Mouse (Mus musculus) urinary bladder, postnatal 25 days (tissue): ENCODE results near the gene Sgms2.
A peak's percentile ranks its signal among the peaks of the same experiment; 100 is the strongest.

Experiments used
- DNase-seq: peaks from one replicate; pipeline ENCODE4 v3.0.0; 2022; ENCODE audit warnings: low spot score

Gene Sgms2

DNA sequence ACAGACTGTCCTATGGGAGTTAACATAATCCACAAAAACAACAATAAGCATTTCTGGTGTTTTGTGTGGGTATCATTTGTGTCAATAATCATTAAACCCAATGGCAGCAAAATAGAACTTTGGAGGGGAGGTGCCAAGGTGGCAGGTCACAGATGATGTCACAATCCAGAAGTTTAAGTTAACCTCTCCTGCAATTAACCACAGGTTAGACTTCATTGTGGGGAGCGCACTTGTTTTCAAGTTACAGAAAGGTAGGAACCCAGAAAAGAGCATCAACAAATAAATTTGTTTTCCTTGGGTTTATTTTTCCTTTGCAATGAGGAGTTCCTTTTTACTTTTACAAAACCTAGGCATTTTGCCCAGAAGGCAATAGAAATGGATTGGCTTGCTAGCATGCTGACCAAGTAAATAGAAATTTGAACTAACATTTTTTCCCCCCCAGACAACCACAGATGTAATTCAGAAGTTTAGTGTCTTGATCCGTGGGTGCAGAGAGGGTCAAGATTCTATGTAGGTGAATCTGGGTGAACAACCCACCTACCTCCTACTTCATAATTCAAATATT, at the start of gene Sgms2:
Gene Sgms2, minus strand, starts transcription at position 51 of the 565 bp plus-strand sequence.
- DNase-seq: no peak

DNA sequence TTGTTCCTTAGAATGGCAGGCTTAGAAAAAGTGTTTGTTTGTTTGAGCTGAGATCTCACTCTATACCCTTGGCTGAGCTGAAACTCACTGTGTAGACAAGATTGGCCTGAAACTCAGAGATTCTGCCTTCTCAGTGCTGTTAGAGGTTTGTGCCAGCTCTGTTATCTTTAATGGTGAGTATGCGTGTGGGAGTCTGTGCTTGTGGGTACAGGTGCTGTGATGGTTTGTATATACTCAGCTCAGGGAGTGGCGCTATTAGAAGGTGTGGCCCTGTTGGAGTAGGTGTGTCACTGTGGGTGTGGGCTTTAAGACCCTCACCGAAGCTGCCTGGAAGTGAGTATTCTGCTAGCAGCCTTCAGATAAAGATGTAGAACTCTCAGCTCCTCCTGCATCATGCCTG, 34.0 kb upstream of the Sgms2 start:
- DNase-seq: no peak

DNA sequence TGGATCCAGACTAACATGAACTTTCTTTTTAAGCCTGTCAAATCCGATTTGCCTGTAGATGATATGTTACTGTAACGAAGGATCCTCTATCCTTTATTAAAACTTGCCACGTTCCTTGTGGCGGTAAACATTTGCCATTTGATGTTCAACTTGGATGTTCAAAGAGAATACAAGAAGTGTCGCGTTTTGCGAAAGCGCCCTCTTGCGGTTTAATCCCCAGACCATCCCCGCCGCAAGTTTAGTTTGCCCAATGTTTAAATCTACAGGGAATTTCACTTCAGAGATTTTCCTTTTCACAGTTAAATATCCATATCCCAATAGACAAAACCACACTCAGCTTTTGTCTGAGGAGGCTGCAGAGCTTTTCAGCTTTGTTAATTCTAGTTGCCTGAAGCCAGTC, 33.6 kb upstream of the Sgms2 start:
- peak; percentile 49 for DNase-seq

DNA sequence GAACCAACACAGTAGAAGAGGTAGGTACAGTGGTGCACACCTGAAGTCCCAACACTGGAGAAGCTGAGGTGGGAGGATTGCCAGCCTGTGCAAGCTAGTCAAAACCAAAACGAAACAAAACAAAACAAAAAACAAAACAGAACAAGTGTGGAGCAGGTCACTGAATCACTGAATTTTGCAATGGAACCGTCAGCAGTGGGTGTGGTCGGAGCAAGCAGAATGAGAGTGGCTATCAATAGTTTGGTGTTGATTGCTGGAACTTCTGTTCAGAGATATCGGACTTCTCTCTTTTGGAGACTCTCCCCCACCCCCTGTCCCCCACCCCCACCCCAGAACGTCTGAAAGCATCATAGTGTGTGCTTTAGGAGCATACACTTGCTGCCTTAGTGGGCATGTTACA, 33.0 kb upstream of the Sgms2 start:
- DNase-seq: no peak

DNA sequence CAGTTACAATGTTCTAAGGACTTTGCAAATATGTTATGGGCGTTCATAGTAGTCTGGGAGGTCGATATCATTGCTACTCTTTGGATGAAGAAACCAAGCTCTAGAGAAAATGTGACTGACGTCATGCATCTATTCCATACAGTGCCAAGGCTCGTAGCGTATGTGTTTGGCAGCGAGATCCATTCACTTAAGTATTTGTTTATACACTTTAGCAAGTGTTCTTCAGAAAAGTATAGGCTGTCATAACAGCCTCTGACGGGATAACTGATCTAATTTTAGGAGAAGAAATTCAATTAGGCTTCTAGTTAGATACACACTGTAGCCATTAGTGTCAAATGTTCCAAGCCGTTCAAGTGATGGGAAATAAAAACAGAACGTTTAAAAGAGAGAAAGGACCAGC, 32.5 kb upstream of the Sgms2 start:
- DNase-seq: no peak

DNA sequence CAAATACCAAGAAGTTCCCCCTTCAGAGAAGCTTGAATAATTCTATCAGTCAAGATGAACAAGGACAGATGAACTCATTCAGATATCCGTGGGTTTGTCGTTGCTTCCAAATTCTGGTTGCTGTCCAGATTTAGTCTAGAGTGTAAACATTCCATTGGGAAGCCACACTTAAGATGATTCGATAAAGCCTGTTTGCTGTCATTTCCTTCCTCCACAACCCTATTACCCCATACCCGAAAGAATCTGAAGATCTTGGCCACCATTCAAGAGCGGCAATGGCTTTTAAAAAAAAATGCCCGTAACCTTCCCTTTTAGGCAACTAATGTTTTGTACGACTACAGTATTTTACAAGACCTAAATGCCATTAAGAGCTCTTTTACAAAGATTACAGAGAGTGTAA, 31.0 kb upstream of the Sgms2 start:
- no peak for DNase-seq

DNA sequence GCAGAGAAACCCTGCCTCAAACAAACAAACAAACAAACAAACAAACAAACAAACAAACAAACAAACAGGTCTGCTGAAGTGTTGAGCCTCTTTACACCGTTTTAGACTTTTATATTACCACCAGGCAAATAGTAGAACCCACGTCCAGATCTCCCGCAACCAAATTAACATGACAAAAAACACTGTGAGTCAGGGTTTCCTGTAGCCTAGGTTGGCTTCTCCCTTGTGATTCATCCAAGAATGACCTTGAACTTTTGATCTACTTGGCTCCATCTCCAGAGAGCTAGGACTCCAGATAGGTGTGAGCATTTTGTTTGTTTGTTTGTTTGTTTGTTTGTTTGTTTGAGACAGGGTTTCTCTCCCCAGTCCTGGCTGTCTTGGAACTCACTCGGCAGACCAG, 30.0 kb upstream of the Sgms2 start:
- no peak for DNase-seq

DNA sequence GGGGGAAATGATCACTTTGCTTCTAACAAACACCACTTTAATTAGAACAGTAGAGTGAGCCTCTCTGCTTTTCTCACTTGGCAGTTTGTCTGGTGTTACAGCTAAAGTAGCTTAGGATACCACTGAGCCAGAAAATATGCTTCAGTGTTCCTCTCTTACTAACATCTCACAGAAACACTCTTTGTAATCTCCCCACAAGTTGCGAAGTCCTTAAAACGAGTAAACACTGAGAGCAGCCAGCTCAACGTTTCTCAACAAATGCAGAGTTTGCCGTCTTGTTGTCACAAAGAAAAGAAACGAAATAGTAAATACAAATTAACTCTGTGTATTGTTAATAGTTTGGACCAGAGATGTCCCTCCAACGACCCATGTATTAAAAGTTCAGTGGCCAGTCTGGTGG, 26.5 kb upstream of the Sgms2 start:
- no peak for DNase-seq

DNA sequence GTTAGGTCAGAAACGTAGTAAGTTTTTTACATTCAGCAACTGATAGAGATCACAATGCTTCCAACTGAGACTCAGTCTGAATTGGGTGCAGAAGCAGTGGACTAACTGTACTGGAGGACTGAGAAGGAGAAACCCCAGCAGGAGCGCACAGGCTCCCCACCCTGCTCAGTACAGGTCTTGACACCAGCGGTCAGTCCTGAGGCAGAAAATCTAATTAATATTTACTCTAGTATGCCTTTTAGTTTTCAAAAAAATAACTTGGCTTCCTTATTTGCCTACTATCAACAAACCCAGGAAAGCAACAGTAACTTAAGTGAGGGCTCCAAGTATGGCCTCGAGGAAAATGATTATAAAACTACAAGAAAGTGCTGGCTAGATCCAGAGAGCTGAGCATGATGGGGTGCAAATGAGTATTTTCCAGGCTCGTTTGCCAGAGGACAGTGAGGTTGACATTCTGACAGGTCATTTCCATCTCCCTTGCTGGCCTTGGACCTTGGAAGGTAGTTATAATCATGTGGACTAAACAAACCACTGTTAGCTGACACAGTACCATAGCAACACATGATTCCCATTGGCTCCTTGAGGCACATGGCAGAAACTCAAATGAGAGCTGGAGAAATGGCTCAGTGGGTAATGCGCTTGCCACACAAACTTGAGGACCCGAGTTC, 25.3 kb upstream of the Sgms2 start:
- DNase-seq: no peak

DNA sequence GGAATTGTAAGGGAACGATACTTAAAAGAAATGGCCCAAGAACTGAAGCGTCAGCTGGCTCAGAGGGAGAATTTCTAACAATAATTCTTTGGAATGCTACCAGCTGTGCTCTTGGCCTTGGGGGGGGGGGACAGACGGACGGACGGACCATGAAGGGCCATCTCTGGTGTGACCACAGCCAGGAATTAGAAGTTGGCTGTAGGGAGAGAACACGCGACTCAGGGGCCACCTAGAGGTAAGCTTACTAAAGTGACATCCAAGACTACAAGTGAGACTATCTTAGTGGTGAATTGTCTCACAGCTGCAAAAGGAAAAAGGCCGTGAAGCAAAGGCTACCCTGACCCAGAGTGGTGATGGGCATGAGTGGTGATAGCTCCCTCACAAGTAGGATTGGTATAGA, 20.4 kb upstream of the Sgms2 start:
- DNase-seq: no peak

DNA sequence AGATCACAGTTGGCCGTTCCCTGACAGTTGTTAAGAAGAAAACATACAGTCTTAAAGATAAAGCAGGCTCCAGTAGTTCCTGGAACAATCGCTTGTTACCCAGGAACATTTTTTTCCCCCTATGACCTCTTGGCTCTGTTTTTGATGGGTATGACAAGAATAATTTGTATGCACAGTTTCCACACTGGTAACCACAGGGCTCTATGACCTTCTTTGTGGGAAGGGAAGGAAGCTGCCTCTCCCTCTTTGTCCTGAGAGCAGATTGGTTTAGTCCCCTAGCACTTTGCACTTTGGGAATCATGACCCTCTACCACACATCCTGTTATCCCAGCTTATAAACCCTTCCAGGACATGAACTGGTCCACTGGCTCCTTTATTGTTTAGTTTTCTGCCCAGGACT, 16.8 kb upstream of the Sgms2 start:
- DNase-seq: no peak

DNA sequence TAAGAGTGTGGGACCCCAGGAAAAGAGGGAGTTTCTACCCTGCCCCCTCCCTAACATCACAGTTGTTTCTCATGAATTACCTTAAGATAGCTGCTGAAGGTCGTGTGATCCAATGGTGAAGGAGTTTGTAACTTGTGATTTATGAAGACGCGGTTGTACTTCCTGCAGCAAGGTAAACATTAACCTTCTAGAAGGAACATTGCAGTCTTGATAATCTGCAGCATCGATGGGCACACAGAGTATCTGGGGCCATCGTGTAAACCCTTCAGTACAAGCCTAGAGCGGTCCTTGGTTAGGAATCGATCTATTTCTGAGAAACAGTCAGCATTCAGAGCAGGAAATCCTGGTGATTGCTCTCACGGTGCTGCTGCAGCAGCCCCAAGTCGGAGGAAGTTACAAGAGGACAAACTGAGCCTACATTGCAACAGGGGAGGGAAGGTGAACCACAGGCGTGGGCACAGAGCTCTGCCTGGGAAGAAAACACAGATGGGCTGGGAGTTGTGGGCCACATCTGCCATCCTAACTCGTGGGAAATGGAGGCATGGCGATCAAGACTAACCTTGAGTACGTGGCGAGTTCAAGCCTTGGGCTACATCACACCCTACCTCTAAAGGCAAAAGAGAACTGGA, 13.5 kb upstream of the Sgms2 start:
- no peak for DNase-seq

DNA sequence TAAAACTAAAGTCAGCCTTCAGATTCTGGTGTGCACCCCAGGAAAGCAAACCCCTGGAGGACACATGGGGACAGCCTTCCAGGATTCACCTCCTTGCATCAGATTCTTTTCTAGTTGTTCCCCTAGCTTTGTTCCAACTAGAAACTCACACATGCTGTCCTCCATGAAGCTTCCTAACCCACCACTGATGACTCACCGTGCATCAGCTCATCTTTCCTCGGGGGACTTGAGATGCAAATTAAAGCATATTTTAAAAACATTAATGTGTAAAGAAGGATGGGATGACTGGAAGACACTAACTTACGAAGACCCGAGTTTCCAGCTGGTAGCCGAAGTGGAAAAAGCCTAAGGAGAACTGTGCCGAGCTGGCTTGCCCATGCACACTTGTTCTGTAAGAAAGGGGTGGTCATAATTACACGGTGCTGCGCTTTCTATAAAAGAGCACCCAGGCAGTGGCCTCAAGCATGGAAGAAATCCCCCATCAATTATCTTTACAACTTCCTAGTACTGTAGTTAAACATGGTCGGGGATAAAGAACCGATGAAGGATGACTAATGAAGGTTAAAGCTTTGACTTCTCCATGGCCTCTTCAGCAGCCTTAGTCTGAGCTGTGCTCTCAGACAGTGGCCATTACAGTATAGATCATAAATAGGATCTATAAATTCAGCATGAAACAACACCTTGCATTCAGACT, 10.6 kb upstream of the Sgms2 start:
- DNase-seq: no peak

DNA sequence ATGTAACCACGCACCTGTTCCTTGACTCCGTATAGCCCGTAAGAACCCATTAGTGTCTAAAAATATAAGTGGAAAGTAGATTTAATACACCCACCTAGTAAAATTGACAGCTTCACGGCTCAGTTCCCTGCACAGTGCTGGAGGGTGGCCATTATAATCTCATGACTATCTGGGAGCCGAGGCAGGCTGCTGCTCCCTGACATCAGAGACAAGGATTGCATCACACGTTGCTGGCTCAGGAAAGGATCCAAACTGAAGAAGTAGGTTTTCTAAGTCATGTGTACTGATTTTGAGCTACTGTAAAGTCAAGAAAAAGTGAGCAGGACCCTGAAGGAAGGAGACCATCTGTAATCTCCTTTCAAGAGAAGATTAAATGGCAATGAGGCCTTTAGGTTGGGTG, 8.4 kb upstream of the Sgms2 start:
- no peak for DNase-seq

DNA sequence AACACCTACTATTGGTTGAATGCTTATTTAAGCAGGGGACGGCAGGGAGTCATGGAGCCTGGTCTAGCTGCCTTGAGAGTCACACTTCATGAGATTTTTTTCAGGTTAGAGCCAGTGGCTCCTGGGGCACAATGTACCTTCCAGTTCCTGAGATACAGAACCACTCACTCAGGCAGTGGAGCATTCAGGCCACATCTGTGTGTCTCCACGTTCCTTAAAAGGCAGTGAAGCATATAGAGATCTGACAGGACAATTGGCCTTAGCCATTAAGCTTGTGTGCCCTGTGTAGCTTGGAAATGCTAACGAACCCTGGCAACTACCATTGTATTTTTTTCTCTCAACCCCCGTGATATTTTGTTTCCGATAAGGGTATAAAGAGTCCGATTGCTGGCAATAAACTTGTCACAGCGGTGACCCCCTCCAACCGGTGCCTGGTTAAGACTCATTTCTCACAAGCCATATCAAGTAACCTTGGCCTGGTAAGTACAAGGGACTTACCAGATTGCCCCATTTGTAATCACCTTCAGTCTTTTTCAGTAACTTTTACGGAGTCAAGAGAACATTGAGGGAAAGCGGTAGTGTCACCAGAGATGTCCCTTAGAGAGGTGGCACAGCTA, 5.4 kb upstream of the Sgms2 start:
- DNase-seq: no peak

DNA sequence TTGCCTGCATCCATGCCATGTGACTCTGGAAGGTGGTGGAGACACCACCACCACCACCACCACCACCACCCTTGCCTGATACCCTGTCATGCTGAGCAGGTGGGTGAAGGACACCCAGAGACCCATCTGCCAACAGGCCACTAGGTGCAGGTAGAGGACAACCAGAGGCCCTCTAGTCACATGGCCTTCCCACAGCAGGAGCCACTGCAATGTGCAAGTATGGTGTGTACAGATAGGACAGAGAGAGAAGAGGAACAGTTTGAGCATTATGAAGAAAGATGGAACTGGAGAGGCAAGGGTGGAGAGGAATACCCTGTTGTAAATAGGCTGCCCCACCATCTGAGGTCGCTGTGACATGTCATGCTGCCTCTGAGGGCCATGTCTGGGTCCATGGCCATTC, 3.9 kb upstream of the Sgms2 start:
- DNase-seq: no peak

DNA sequence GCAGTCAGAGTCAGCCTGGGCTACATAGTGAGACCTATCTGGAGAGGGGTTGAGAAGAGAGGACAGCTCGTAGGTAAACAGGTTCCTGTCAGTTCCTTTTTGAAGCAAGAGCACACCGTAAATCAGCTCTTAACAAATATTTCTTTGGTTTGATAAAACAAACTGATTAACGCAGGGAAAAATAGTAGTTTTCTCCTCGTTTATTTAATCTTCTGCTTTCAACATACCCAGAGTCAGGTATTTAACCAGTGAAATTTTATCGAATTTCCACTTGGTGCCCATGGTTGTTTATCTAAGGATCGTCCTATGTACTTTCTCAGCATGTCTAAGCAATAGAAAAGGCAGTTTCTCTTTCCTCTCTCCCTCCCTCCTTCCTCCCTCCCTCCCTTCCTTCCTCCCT, 2.0 kb upstream of the Sgms2 start:
- DNase-seq: no peak

DNA sequence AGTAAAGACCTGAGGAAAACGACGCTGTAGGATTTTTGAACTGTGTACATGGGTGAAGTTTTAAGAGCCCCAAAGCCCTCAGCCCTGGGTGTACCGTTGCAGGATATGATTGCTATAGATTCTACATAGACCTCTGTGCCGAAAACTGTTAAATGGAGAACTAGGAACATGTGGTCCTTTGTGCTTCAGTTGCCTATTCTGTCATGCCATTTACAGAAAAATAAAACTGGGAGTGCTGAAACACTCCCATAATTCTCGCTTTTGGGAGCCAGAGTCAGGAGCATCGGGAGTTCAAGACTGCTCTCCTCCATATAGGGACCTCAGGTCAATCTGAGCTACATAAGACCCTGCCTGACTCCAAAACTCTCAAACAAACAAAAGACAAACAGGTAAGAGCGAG, 769 bp upstream of the Sgms2 start:
- no peak for DNase-seq

DNA sequence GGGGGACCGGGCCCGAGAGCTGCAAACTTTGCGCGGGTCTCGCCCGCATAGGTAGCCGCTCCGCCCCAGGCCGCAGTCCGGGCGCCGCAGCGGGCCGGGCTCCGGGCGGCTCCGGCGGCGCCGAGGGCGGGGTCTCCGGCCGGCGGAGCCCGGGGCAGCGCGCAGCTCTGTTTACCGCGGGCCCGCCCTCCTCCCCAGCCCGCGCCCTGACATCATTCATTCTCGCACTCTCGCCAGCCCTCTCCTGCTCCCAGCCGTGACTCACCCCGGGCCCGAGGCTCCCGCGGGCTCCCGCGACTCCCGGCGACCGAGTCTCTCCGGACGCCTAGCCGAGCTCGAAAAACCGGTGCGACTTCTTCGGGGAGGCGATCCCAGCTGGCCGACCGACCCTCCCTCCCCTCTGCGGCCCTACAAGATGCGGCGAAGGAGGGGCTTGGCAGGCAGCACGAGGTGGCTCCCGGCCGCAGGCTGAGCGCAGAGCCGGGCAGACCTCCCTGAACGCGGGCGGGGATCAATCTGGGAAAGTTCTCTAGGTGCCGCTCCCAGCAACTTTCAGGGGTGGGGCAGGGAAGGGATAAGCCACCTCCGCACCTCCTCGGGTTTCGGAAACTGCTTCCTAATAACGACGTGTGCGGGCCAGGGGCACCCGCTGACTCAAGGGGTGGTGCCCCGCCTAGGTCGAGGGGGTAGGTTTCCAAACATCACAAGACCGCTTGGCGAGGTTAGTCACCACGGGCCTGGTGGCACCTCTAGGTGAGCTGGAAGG, 885 bp downstream of the Sgms2 start:
- peak; percentile 80 for DNase-seq

DNA sequence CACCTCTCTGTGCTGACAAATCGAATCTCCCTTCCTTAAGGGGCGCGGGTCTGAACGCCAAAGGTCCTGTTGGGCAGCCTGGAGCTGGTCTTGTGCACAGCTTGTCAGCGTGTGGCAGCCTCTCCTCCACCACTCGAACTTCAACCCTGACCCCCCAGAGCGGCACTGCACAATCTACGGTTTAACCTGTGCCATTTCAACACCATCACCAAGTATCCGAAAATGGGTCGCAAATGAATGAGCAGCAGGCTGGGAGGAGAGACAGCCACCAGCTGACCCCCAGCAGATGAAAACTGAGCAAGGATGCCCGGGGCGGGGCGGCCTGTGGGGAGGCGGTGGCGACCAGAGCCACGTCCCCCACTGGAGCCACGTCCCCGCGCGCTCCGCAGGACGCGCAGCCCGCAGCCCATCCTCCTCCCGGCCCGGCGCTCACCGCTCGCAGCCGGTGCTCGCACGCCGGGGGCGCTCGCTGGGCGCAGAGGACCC, 1.5 kb downstream of the Sgms2 start:
- peak; percentile 40 for DNase-seq

DNA sequence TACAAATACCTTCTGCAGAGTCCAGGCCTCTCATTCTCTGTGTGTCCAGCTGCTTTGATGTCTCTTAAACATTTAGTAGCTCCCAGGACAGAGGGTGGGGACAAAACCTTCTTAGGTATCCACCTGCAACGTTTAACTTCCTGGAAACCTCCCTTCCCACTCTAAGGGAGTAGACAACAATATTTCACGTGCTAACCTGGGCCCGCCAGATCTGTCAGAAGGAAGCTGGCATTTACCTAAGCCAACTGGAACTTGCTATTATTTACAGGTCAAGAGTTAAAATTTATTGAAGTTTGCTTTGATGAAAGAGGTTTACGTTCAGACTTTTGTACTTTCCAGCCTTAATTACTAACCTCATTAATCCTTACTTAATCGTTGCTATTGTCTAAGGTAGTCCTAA, 2.2 kb downstream of the Sgms2 start:
- no peak for DNase-seq

DNA sequence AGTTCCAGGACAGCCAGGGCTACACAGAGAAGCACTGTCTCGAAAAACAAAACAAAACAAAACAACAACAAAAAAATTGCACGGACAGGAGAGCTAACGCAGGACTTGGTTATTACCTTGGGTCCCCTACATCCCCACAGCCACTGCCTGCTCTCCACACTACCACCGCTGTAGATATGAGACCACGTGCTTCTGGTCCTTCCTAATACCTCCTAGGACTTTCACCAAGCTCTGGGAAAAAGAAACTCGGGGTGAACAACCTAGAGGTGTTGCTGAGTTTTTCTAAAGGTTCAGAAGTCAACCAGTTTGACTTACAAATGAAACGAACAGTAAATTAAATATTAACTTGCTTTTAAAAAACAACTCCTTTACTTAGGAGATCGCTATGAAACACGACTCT, 2.8 kb downstream of the Sgms2 start:
- DNase-seq: no peak
